In genomic region chr4:72162445-72163218, GRCm38 (mm10) we compare ENCODE assay signal across 28 mouse cellular contexts. TPM values are rescaled to one million over a fixed set of nuclear protein-coding genes. Genes with fewer than 3 reads are reported as not detected.
DNase-seq lines count a peak whose midpoint lies in the region; ATAC-seq and TF ChIP-seq lines count a peak whose summit lies in the region.
"Had no signal": no experiment of that assay in that cellular context is flagged by ENCODE, and none has a peak within 500 bp of the region (broad histone marks: within the 10 kb centered on the region; RNA-seq: fewer than 3 reads in every experiment).

No protein-coding gene starts in this region.

- DNase-seq in heart, adult 11 months: peak; percentile 64
- no peak for DNase-seq in liver
- DNase-seq in liver, embryonic 13.5 days: no peak
- no peak for DNase-seq in cerebellum, adult 2 months
- no peak for DNase-seq in midbrain, postnatal 0 days (ENCODE audit: low spot score)
- DNase-seq: adrenal gland, adult 2 months; adrenal gland, postnatal 10 days; adrenal gland, postnatal 25 days; B cell, adult 2 months; cerebellum, adult 11-12 months; cerebellum, adult 8-10 months; cerebellum, adult 9-11 months; cerebellum, postnatal 14 days; cerebellum, postnatal 36 days; embryo, embryonic 11 days; forebrain, postnatal 0 days had no signal

- H3K36me3 ChIP-seq in heart, embryonic 11.5 days (ENCODE audit: control insufficient read depth, insufficient read depth, low read length): no peaks in the 10 kb centered on the region; the same call in 1 of the 2 replicates
- peaks cover 48% of the 10 kb centered on the region for H3K36me3 ChIP-seq in liver, embryonic 12.5 days
- H3K36me3 ChIP-seq in liver, embryonic 13.5 days: peaks cover 20% of the 10 kb centered on the region
- H3K36me3 ChIP-seq in liver, embryonic 15.5 days (replicated peaks): peaks cover 10% of the 10 kb centered on the region; the same call in 1 of the 2 replicates
- no peaks in the 10 kb centered on the region for H3K36me3 ChIP-seq in midbrain, postnatal 0 days (ENCODE audit: insufficient read depth, low read length)
- H3K36me3 ChIP-seq: G1E had no signal

- H3K4me3 ChIP-seq in heart, embryonic 11.5 days (ENCODE audit: low read depth, low read length): no peak overlapping the region
- no peak overlapping the region for H3K4me3 ChIP-seq in liver, embryonic 12.5 days
- no peak overlapping the region for H3K4me3 ChIP-seq in liver, embryonic 13.5 days (replicated peaks)
- no peak overlapping the region for H3K4me3 ChIP-seq in liver, embryonic 15.5 days (replicated peaks)
- no peak overlapping the region for H3K4me3 ChIP-seq in cerebellum, adult 2 months (replicated peaks; ENCODE audit: insufficient read depth, low read depth, low read length)
- no peak overlapping the region for H3K4me3 ChIP-seq in midbrain, postnatal 0 days (ENCODE audit: low read depth, low read length)
- H3K4me3 ChIP-seq: embryonic facial prominence, embryonic 13.5 days; embryonic facial prominence, embryonic 15.5 days; erythroblast, embryonic 14.5 days; forebrain, embryonic 10.5 days; forebrain, embryonic 13.5 days; forebrain, embryonic 15.5 days had no signal

- H3K4me2 ChIP-seq in heart, embryonic 11.5 days: no peak overlapping the region
- H3K4me2 ChIP-seq in liver, embryonic 12.5 days: no peak overlapping the region
- no peak overlapping the region for H3K4me2 ChIP-seq in liver, embryonic 13.5 days
- no peak overlapping the region for H3K4me2 ChIP-seq in liver, embryonic 15.5 days
- H3K4me2 ChIP-seq in midbrain, postnatal 0 days (ENCODE audit: low read depth, low read length, poor library complexity, severe bottlenecking): no peak overlapping the region
- H3K4me2 ChIP-seq: embryonic facial prominence, embryonic 13.5 days; embryonic facial prominence, embryonic 15.5 days; forebrain, embryonic 13.5 days; forebrain, embryonic 15.5 days had no signal

- no peak for TF ChIP-seq CTCF in cerebellum, adult 2 months (IDR thresholded peaks at IDR 0.05; ENCODE audit: borderline replicate concordance, insufficient read depth, low read depth, low read length)
- no peak for TF ChIP-seq CTCF in midbrain, postnatal 0 days (IDR thresholded peaks at IDR 0.05)

- WGBS in heart, embryonic 11.5 days (ENCODE audit: insufficient replicate concordance): 86% methylated on average over 4 of the region's 4 CpGs
- WGBS in liver, embryonic 12.5 days (ENCODE audit: insufficient replicate concordance): 79% methylated on average over 4 of the region's 4 CpGs
- WGBS in liver, embryonic 13.5 days (ENCODE audit: insufficient replicate concordance): 70% methylated on average over 4 of the region's 4 CpGs
- 71% methylated on average over 4 of the region's 4 CpGs for WGBS in liver, embryonic 15.5 days (ENCODE audit: insufficient replicate concordance)
- WGBS in cerebellum, adult 2 months: 96% methylated on average over 4 of the region's 4 CpGs
- WGBS in midbrain, postnatal 0 days: 95% methylated on average over 4 of the region's 4 CpGs

- no peak for TF ChIP-seq POLR2A in cerebellum, adult 2 months (IDR thresholded peaks at IDR 0.05; ENCODE audit: borderline replicate concordance, insufficient read depth, low read length)

- H3K27ac ChIP-seq in heart, embryonic 11.5 days (ENCODE audit: low read depth, low read length): no peak overlapping the region
- H3K27ac ChIP-seq in liver, embryonic 12.5 days: no peak overlapping the region
- H3K27ac ChIP-seq in liver, embryonic 13.5 days: no peak overlapping the region
- H3K27ac ChIP-seq in liver, embryonic 15.5 days (replicated peaks): no peak overlapping the region
- no peak overlapping the region for H3K27ac ChIP-seq in cerebellum, adult 2 months (ENCODE audit: insufficient read depth, low read length)
- no peak overlapping the region for H3K27ac ChIP-seq in midbrain, postnatal 0 days (ENCODE audit: low read depth, low read length)
- H3K27ac ChIP-seq: embryonic facial prominence, embryonic 13.5 days; embryonic facial prominence, embryonic 15.5 days; forebrain, embryonic 10.5 days; forebrain, embryonic 13.5 days; forebrain, embryonic 15.5 days had no signal

- no peak for ATAC-seq in heart, embryonic 11.5 days (replicated peaks; ENCODE audit: insufficient number of reproducible peaks, low FRiP score, low TSS enrichment)
- ATAC-seq in liver, embryonic 12.5 days: peak; percentile 72; the same call in 1 of the 2 replicates
- peak; percentile 72 for ATAC-seq in liver, embryonic 13.5 days (ENCODE audit: low read depth)
- ATAC-seq in liver, embryonic 15.5 days (ENCODE audit: insufficient read depth): 0 out of 2 replicates have a peak, but pooled peaks have one; percentile 31
- no peak for ATAC-seq in midbrain, postnatal 0 days (ENCODE audit: low FRiP score)
- ATAC-seq: CD4-positive, CD25-positive, alpha-beta regulatory T cell, adult 4 months; forebrain, embryonic 13.5 days; forebrain, embryonic 15.5 days; forebrain, postnatal 0 days had no signal

- H3K4me1 ChIP-seq in heart, embryonic 11.5 days (ENCODE audit: control insufficient read depth, insufficient read depth, low read length): peaks cover 11% of the 10 kb centered on the region
- H3K4me1 ChIP-seq in liver, embryonic 12.5 days: peaks cover 20% of the 10 kb centered on the region
- peaks cover 13% of the 10 kb centered on the region for H3K4me1 ChIP-seq in liver, embryonic 13.5 days (replicated peaks)
- no peaks in the 10 kb centered on the region; the same call in 1 of the 2 replicates for H3K4me1 ChIP-seq in liver, embryonic 15.5 days (replicated peaks)
- no peaks in the 10 kb centered on the region for H3K4me1 ChIP-seq in cerebellum, adult 2 months (ENCODE audit: control insufficient read depth, insufficient read depth, low read length)
- H3K4me1 ChIP-seq in midbrain, postnatal 0 days (ENCODE audit: insufficient read depth, low read length): no peaks in the 10 kb centered on the region

- H3K27me3 ChIP-seq in heart, embryonic 11.5 days (ENCODE audit: control insufficient read depth, insufficient read depth, low read length): peaks cover 21% of the 10 kb centered on the region
- no peaks in the 10 kb centered on the region for H3K27me3 ChIP-seq in liver, embryonic 12.5 days (replicated peaks)
- no peaks in the 10 kb centered on the region for H3K27me3 ChIP-seq in liver, embryonic 13.5 days
- H3K27me3 ChIP-seq in liver, embryonic 15.5 days: no peaks in the 10 kb centered on the region
- no peaks in the 10 kb centered on the region for H3K27me3 ChIP-seq in cerebellum, adult 2 months (ENCODE audit: control insufficient read depth, insufficient read depth, low read length)
- H3K27me3 ChIP-seq in midbrain, postnatal 0 days (ENCODE audit: insufficient read depth, low read length): no peaks in the 10 kb centered on the region
- H3K27me3 ChIP-seq: CH12.LX; embryonic facial prominence, embryonic 13.5 days; embryonic facial prominence, embryonic 15.5 days; forebrain, embryonic 15.5 days had no signal

- H3K9ac ChIP-seq in heart, embryonic 11.5 days (ENCODE audit: low read depth, low read length): no peak overlapping the region
- H3K9ac ChIP-seq in liver, embryonic 12.5 days: no peak overlapping the region
- H3K9ac ChIP-seq in liver, embryonic 13.5 days: no peak overlapping the region
- no peak overlapping the region for H3K9ac ChIP-seq in liver, embryonic 15.5 days
- no peak overlapping the region for H3K9ac ChIP-seq in midbrain, postnatal 0 days (replicated peaks; ENCODE audit: low read length, poor library complexity, severe bottlenecking)
- H3K9ac ChIP-seq: embryonic facial prominence, embryonic 13.5 days; embryonic facial prominence, embryonic 15.5 days; forebrain, embryonic 13.5 days; forebrain, embryonic 15.5 days; forebrain, postnatal 0 days had no signal

- no peaks in the 10 kb centered on the region for H3K9me3 ChIP-seq in heart, embryonic 11.5 days (replicated peaks; ENCODE audit: control insufficient read depth, low read length)
- H3K9me3 ChIP-seq in liver, embryonic 12.5 days (replicated peaks): no peaks in the 10 kb centered on the region
- no peaks in the 10 kb centered on the region for H3K9me3 ChIP-seq in liver, embryonic 13.5 days (replicated peaks)
- H3K9me3 ChIP-seq in liver, embryonic 15.5 days (replicated peaks): no peaks in the 10 kb centered on the region
- no peaks in the 10 kb centered on the region for H3K9me3 ChIP-seq in midbrain, postnatal 0 days (ENCODE audit: low read length)
- H3K9me3 ChIP-seq: embryonic facial prominence, embryonic 13.5 days; embryonic facial prominence, embryonic 15.5 days; forebrain, embryonic 10.5 days; forebrain, embryonic 13.5 days; forebrain, embryonic 15.5 days had no signal

RNA-seq across cellular contexts. Expression of gene Tle1, which starts 38.1 kb away (rescaled TPM):
- 9.7 and 11.7 TPM in 2 replicates for polyA plus RNA-seq in heart, embryonic 11.5 days (2014; fragmentation: Nextera tagmentation; extraction: Ambion mirVana)
- polyA plus RNA-seq in liver, embryonic 12.5 days (2016; fragmentation: Nextera tagmentation; extraction: Ambion mirVana): 15.1 and 15.4 TPM in 2 replicates
- 5.6 and 6.1 TPM in 2 replicates for polyA plus RNA-seq in liver, embryonic 13.5 days (2015; fragmentation: Nextera tagmentation; extraction: Ambion mirVana)
- 7.5 and 9.5 TPM in 2 replicates for polyA plus RNA-seq in liver, embryonic 15.5 days (2015; fragmentation: Nextera tagmentation; extraction: Ambion mirVana)
- 23.9 and 25.1 TPM in 2 replicates for polyA plus RNA-seq in cerebellum, adult 2 months (2012; rRNA removed)
- 77.9 and 91.6 TPM in 2 replicates for total RNA-seq in midbrain, postnatal 0 days (2014; rRNA removed)
- 20.5 and 23.0 TPM in 2 replicates for polyA plus RNA-seq in midbrain, postnatal 0 days (2015; fragmentation: Nextera tagmentation; extraction: Ambion mirVana)
- total RNA-seq: CH12.LX had no signal
- polyA plus RNA-seq: G1E had no signal

Comparison
In these comparisons a context has a peak if more than half of its experiments do, and no peak if none do; other contexts are left out.
1. ATAC-seq: peak in liver, embryonic 12.5 days (single experiment), liver, embryonic 13.5 days (single experiment) and liver, embryonic 15.5 days (single experiment); none in heart, embryonic 11.5 days (single experiment) and midbrain, postnatal 0 days (single experiment).